Mouse (Mus musculus) kidney, adult 9 months (tissue): ENCODE data around the gene Pear1.
"Not testable (repeated sequence)": the region's sequence is repeated elsewhere in the genome, so short reads cannot be mapped to it uniquely, and the experiment has no call there.

Experiments
- DNase-seq: peaks from one replicate; pipeline ENCODE4 v3.0.0; 2022

The Pear1 gene

GRCm38 (mm10) chr3:87824206-87824605 lies at the start of gene Pear1:
TSS of gene Pear1 (minus strand) at chr3:87824306.
- not testable (repeated sequence) for DNase-seq

GRCm38 (mm10) chr3:87864111-87864510 lies 40.0 kb upstream of the Pear1 start:
- not testable (repeated sequence) for DNase-seq

- DNase-seq: peak; percentile 78
Measured at GRCm38 (mm10) chr3:87859813-87860212, 35.7 kb upstream of the Pear1 start.

DNA sequence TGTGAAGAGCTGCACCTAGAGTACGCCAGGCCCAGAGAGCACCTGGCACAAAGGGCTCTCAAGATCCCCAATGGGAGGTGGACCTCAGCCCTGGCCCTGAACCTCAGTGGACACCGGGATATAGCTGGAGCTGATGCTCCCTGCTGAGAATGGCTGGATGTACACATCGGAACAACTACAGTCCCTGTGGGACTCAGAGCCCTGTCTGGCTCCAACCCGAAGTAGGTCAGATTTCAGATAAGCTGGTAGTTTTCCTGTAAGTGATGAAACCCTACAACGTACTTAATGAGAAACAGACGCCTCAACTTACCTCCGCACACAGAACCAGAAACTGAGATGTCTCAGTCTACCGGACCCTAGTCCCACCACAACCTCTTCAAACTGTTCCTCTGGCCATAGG lies 33.6 kb upstream of the Pear1 start:
- no peak for DNase-seq

- no peak for DNase-seq
Measured at GRCm38 (mm10) chr3:87855936-87856335, 31.8 kb upstream of the Pear1 start.

DNA sequence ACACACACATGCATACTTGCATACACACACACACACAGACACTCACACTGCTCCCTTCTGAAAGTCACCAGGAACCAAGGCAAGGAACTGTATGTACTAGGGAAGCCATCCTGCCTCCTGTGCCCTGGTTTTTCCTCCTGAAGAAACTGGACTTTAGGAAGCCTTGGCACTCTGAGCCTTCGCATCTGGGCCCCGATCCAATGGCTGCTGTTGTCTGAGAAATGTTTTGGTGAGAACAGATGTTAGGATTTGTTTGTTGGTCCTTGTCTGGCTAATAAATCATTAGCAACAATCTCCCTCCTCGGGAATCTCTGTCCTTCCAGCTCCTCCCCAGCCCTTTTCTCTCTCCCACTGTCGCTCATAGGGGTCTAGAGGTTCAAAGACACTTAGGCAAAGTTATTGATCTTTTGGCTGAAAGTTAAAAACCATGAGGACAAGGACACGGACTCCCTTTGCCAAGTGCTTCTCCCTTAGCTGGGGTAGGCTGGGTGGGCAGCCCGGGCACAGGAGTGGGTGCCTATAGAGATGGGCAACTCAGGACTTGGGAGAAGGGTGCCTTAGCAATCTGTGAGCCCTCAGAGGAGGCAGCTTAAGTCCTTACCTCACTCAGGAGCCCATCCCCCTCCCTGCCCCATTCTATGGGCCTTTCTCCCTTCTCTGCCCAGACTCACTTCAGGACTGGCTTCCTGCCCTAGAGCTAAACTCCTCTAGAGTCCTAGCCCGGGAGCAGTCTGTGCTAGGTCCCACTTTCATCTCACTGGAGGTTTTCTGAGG lies 30.9 kb upstream of the Pear1 start:
- DNase-seq: peak; percentile 72

DNA sequence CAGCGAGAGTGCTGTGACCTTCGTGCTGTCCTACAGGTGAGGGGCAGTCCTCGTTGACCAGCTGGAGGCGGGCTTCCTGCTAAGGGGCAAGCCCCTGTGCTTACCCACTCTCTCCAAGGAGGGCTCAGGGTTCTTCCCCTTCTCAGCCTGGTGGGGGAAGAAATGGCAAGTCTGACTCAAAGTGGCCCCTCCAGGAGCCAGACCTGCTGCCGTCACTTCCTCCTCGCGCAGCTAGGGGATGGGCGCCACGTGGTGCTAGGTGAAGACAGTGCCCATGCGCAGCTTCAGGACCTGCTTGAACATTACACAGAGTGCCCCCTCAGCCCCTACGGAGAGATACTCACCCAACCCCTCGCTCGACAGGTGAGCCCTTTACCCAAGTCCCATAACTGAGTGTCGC lies 25.0 kb upstream of the Pear1 start:
- no peak for DNase-seq

- no peak for DNase-seq
Measured at GRCm38 (mm10) chr3:87847680-87848079, 23.6 kb upstream of the Pear1 start.

DNA sequence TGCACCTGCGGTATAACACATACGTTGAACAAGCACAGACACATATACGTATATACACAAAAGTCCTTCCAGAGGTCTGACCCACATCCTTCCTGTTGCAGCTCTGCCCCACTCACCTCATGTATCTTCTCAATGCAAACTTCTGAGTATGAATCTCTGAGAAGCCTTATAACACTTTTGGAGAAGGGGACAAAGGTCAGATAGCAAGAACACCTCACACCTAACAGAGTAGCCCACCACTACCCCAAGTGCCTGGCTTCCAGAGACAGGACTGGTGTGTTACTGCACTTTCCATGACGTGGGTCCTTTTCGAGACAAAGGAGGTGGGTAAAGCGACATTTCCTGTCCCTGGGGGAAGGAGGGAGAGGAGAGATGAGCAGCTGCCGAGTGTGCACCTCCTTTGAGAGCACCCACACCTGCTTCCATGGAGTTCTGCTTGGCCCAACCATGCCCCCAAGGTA lies 22.6 kb upstream of the Pear1 start, which contains the start of gene Sh2d2a:
Gene Sh2d2a, plus strand, starts transcription at position 106 of the 461 bp plus-strand sequence.
- DNase-seq: no peak

- DNase-seq: no peak
Measured at GRCm38 (mm10) chr3:87846186-87846585, 22.1 kb upstream of the Pear1 start.

DNA sequence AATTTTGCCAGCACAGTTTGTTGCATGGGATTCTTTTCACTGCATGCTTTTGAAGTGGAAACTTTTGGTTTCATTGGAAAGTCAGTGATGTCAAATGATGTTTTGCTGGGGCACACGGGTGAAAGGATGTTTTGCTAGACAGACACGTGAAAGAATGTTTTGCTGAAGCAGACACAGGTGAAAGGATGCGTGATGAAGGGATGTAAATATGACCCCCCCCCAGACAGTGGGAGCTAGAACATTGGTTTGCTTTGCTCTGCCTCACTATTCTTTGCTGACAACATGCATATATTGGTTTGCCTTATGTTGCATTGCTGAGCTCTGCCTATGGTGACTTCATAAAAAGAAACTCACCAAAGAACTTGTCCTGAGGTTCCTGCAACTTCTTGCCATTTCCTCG lies 20.9 kb upstream of the Pear1 start:
- DNase-seq: no peak

- DNase-seq: no peak
Measured at GRCm38 (mm10) chr3:87840858-87841257, 16.8 kb upstream of the Pear1 start.

- DNase-seq: peak; percentile 78
Measured at GRCm38 (mm10) chr3:87838622-87839021, 14.5 kb upstream of the Pear1 start.

DNA sequence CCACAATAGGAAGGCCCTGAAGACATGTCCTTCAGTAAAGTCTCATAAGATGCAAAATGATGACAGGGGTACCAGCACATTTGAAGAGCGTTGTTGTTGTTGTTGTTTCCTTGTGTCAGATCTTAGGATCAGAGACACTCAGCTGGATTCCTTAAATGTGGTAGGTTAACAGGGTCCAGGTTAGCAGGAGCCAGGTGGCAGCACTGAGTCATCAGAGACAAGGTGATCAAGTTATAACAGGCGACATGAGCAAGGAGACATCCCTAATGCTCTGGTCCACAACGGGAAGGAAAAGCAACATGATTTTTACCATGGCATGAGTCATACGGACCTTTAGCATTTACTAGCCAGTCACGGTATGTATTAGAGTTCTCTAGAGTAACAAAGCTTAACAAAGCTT lies 9.4 kb upstream of the Pear1 start:
- DNase-seq: no peak

DNA sequence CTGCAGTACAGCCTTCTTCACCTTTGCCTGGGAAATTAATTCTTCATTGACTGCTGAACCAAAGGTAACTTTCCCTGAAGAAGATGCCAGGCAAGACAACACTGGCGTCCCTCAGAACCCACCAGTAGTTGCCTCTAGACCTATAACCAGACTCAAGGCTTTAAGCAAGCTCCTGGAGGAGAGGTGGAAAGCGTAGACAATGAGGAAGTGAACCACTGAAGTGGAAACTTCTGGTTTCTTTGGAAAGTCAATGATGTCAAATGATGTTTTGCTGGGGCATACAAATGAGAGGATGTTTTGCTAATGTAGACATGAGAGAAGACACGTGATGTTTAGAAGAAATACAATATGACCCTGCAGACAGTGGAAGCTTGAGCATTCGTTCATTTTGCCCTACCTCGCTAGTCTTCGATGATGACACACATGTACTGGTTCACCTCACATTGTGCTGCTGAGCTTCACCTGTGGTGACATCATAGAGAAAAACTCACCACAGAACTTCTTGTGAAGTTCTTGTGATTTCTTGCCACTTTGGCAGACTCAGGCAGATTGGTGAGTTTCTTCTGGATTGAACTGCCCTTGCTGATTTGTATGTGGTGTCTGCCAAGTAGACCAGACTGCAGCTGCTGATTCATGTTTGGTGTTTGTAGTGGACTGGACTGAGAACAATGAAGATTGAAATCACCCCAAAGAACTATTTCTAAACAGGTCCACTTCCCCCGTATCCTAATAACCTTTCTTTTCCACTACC lies 8.2 kb upstream of the Pear1 start:
- no peak for DNase-seq

DNA sequence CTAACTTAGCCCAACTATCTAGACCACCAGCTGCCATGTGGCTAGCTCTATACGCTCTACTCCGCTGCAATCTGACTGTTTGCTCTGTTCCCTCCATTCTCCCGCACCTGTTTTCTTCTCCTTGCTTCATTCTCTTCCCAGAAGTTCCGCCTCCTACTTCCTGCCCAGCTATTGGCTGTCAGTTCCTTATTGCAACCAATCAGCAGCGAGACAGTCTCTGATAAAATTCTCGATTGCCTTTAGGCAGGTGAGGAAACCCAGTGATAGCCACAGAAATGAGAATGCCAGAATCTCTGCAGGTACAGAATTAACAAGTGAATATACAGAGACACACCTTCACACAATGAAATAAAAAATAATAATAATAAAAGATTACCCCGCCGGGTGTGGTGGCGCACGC lies 4.9 kb upstream of the Pear1 start:
- DNase-seq: no peak

DNA sequence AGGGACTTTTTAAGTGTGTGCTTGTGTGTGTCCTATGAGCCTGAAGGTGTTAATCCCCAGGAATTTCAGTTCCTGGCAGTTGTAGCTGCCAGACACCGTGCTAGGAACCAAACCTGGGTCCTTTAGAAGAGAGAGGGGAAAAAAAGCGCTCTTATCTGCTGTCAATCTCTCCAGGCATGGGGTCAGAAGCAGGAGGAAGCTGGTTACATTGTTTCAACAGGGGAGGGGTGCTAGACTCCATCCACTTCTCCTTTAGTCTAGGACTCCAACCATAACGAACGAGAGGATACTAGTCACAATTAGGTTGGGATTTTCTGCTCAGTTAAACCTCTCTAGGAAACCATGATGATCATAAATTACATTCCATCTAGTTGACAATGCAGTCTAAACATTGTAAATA lies 4.3 kb upstream of the Pear1 start:
- DNase-seq: no peak

- no peak for DNase-seq
Measured at GRCm38 (mm10) chr3:87818226-87818625, 5.9 kb downstream of the Pear1 start.

GRCm38 (mm10) chr3:87816646-87817093 lies 7.4 kb downstream of the Pear1 start:
- peak; percentile 84 for DNase-seq

- DNase-seq: peak; percentile 34
Measured at GRCm38 (mm10) chr3:87816166-87816565, 7.9 kb downstream of the Pear1 start.

DNA sequence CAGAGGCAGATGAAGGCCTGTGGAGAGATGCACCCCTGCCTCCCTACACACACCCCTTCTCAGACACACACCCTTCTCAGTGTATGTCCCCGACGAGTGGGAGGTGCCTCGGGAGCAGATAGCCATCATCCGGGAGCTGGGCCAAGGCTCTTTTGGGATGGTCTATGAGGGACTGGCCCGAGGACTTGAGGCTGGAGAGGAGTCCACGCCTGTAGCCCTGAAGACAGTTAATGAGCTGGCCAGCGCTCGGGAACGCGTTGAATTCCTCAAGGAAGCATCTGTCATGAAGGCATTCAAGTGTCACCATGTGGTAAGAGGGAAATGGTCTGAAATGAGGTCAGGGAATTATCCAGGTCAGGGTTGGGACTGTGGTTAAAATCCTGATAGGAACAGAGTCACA lies 11.2 kb downstream of the Pear1 start:
- peak; percentile 26 for DNase-seq

DNA sequence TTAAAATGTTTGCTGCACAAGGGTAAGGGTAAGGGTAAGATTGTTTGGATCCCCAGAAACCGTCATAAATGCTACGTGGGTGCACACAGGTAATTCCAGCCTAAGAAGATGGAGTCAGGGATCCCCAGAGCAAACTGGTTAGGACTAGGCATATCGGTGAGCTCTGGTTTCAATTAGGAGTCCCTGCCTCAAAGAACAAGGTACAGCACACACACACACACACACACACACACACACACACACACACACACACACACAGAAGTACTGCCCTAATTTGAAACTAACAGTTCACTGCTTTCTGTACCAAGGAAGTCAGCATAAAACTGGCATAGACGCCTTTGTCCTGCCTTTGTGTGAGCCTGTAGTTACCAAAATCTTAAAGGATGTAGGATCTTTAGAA lies 11.7 kb downstream of the Pear1 start:
- no peak for DNase-seq

GRCm38 (mm10) chr3:87811297-87811696 lies 12.8 kb downstream of the Pear1 start:
- no peak for DNase-seq

GRCm38 (mm10) chr3:87809322-87809962 lies 14.7 kb downstream of the Pear1 start:
- DNase-seq: no peak
